Mouse (Mus musculus): ENCODE measurements around the gene C5ar1. TPM values are rescaled to one million over a fixed set of nuclear protein-coding genes. Genes with fewer than 3 reads are reported as not detected.

C5ar1 gene
- polyA plus RNA-seq, 1 experiment from 2014 or later = 0.50 TPM

GRCm38 (mm10) chr7:16204791-16205190, 54.5 kb downstream of the C5ar1 start:
- H3K27ac ChIP-seq = no peak overlapping the region
- no peaks in the 10 kb centered on the region for H3K27me3 ChIP-seq (ENCODE audit: poor library complexity, severe bottlenecking)
- 81% methylated on average over 9 of the region's 9 CpGs for WGBS
- no peak overlapping the region for H3K4me3 ChIP-seq
- no peaks in the 10 kb centered on the region for H3K9me3 ChIP-seq
- H3K4me1 ChIP-seq = no peaks in the 10 kb centered on the region
- DNase-seq (ENCODE audit: extremely low spot score, low spot score) = no peak
- peaks cover 93% of the 10 kb centered on the region for H3K36me3 ChIP-seq (replicated peaks)

GRCm38 (mm10) chr7:16203505-16203903, 55.8 kb downstream of the C5ar1 start:
- no peak for DNase-seq (ENCODE audit: extremely low spot score, low spot score)

GRCm38 (mm10) chr7:16202756-16203504, 56.4 kb downstream of the C5ar1 start:
- WGBS = 86% methylated on average over 15 of the region's 15 CpGs
- Histone ChIP-seq H3K36me3 (replicated peaks) (peaks cover 95% of the 10 kb centered on the region), H3K27ac (no peak overlapping the region), H3K27me3 (ENCODE audit: poor library complexity, severe bottlenecking) (no peaks in the 10 kb centered on the region), H3K9me3 (no peaks in the 10 kb centered on the region), H3K4me3 (no peak overlapping the region), H3K4me1 (no peaks in the 10 kb centered on the region)
- DNase-seq (ENCODE audit: extremely low spot score, low spot score) = no peak

More at GRCm38 (mm10) chr7:16203505-16203903, 55.8 kb downstream of the C5ar1 start:
- H3K27me3 ChIP-seq (ENCODE audit: poor library complexity, severe bottlenecking) = no peaks in the 10 kb centered on the region
- WGBS = 93% methylated on average over 13 of the region's 13 CpGs
- no peaks in the 10 kb centered on the region for H3K9me3 ChIP-seq
- peaks cover 93% of the 10 kb centered on the region for H3K36me3 ChIP-seq (replicated peaks)
- H3K4me1 ChIP-seq = no peaks in the 10 kb centered on the region
- no peak overlapping the region for H3K27ac ChIP-seq
- H3K4me3 ChIP-seq = no peak overlapping the region

GRCm38 (mm10) chr7:16201136-16201535, 58.2 kb downstream of the C5ar1 start:
- Histone ChIP-seq H3K36me3 (replicated peaks) (peaks cover 100% of the 10 kb centered on the region), H3K27ac (no peak overlapping the region), H3K4me1 (0 out of 2 replicates have a peak, but pooled peaks cover 4% of the 10 kb centered on the region), H3K4me3 (no peak overlapping the region), H3K27me3 (ENCODE audit: poor library complexity, severe bottlenecking) (no peaks in the 10 kb centered on the region), H3K9me3 (no peaks in the 10 kb centered on the region)
- no peak for DNase-seq (ENCODE audit: extremely low spot score, low spot score)
- WGBS = 93% methylated on average over 6 of the region's 6 CpGs

GRCm38 (mm10) chr7:16198540-16198939, 60.8 kb downstream of the C5ar1 start:
- Histone ChIP-seq H3K27me3 (ENCODE audit: poor library complexity, severe bottlenecking) (no peaks in the 10 kb centered on the region), H3K4me1 (0 out of 2 replicates have a peak, but pooled peaks cover 4% of the 10 kb centered on the region), H3K27ac (no peak overlapping the region), H3K36me3 (replicated peaks) (peaks cover 83% of the 10 kb centered on the region), H3K4me3 (no peak overlapping the region), H3K9me3 (no peaks in the 10 kb centered on the region)
- no peak for DNase-seq (ENCODE audit: extremely low spot score, low spot score)
- 92% methylated on average over 11 of the region's 11 CpGs for WGBS

GRCm38 (mm10) chr7:16197166-16197565, 62.2 kb downstream of the C5ar1 start:
- WGBS = 83% methylated on average over 5 of the region's 5 CpGs
- 0 out of 2 replicates have a peak overlapping the region, but pooled peaks have one; percentile 25 for H3K27ac ChIP-seq
- H3K9me3 ChIP-seq = no peaks in the 10 kb centered on the region
- 0 out of 2 replicates have a peak, but pooled peaks cover 4% of the 10 kb centered on the region for H3K4me1 ChIP-seq
- DNase-seq (ENCODE audit: extremely low spot score, low spot score) = no peak
- H3K36me3 ChIP-seq (replicated peaks) = peaks cover 70% of the 10 kb centered on the region
- H3K4me3 ChIP-seq = no peak overlapping the region
- H3K27me3 ChIP-seq (ENCODE audit: poor library complexity, severe bottlenecking) = no peaks in the 10 kb centered on the region

Other genes starting within 250 kb of the C5ar1 start
- gene Bicra, start 211.6 kb downstream of the C5ar1 start, polyA plus RNA-seq (2016; fragmentation: Nextera tagmentation; extraction: Ambion mirVana) = 7.0 and 7.7 TPM in 2 replicates
- 0.10 TPM in 1 of 2 replicates, not detected in the other for gene Zfp541, start 197.7 kb downstream of the C5ar1 start, polyA plus RNA-seq (2016; fragmentation: Nextera tagmentation; extraction: Ambion mirVana)
- 169 and 171 TPM in 2 replicates for gene Napa, start 161.1 kb downstream of the C5ar1 start, polyA plus RNA-seq (2016; fragmentation: Nextera tagmentation; extraction: Ambion mirVana)
- gene Kptn, start 139.6 kb downstream of the C5ar1 start, polyA plus RNA-seq (2016; fragmentation: Nextera tagmentation; extraction: Ambion mirVana) = 26.0 and 28.8 TPM in 2 replicates
- 0.22 and 0.34 TPM in 2 replicates for gene Slc8a2, start 129.7 kb downstream of the C5ar1 start, polyA plus RNA-seq (2016; fragmentation: Nextera tagmentation; extraction: Ambion mirVana)
- gene Meis3, start 84.5 kb downstream of the C5ar1 start, polyA plus RNA-seq (2016; fragmentation: Nextera tagmentation; extraction: Ambion mirVana) = 56.7 and 57.5 TPM in 2 replicates
- gene Dhx34, start 37.5 kb downstream of the C5ar1 start, polyA plus RNA-seq (2016; fragmentation: Nextera tagmentation; extraction: Ambion mirVana) = 19.6 and 21.2 TPM in 2 replicates
- 0.09 TPM in 2 replicates for gene C5ar2, start 15.4 kb downstream of the C5ar1 start, polyA plus RNA-seq (2016; fragmentation: Nextera tagmentation; extraction: Ambion mirVana)
- gene Inafm1, start 14.1 kb upstream of the C5ar1 start, polyA plus RNA-seq (2016; fragmentation: Nextera tagmentation; extraction: Ambion mirVana) = 5.6 and 6.3 TPM in 2 replicates
- 28.7 and 34.8 TPM in 2 replicates for gene Ccdc9, start 27.3 kb upstream of the C5ar1 start, polyA plus RNA-seq (2016; fragmentation: Nextera tagmentation; extraction: Ambion mirVana)
- gene Bbc3, start 48.9 kb upstream of the C5ar1 start, polyA plus RNA-seq (2016; fragmentation: Nextera tagmentation; extraction: Ambion mirVana) = 16.4 and 18.8 TPM in 2 replicates
- 505 and 521 TPM in 2 replicates for gene Sae1, start 128.3 kb upstream of the C5ar1 start, polyA plus RNA-seq (2016; fragmentation: Nextera tagmentation; extraction: Ambion mirVana)
- 18.8 and 19.2 TPM in 2 replicates for gene Zc3h4, start 141.4 kb upstream of the C5ar1 start, polyA plus RNA-seq (2016; fragmentation: Nextera tagmentation; extraction: Ambion mirVana)
- 64.4 and 68.5 TPM in 2 replicates for gene Tmem160, start 193.2 kb upstream of the C5ar1 start, polyA plus RNA-seq (2016; fragmentation: Nextera tagmentation; extraction: Ambion mirVana)
- gene Npas1, start 218.2 kb upstream of the C5ar1 start, polyA plus RNA-seq (2016; fragmentation: Nextera tagmentation; extraction: Ambion mirVana) = 0.71 and 1.2 TPM in 2 replicates